Mouse (Mus musculus): ENCODE measurements around the gene Sbno2.

DNA sequence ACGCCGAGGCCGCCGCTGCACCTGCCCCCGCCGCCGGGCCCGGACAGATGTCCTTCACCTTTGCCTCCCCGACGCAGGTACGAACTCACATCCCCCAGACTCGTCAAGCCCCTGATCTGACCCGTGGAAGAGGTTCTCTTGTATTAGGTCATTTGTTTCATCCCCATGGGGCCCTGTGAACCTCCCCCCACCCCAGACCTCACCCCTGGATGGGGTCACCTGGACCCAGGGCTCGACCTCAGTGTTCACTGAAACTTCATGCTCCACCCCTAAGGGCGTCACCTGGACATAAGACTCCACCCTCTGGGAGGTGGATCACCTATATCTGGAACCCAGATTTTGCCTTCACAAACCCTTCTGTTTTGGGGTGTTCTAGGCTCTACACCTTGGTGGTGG, 37.2 kb upstream of the Sbno2 start:
- no peak for TF ChIP-seq EP300 (IDR thresholded peaks at IDR 0.05; ENCODE audit: low read length)
- no peak for TF ChIP-seq CTCF (conservative IDR thresholded peaks at IDR 0.05 in 1 of 2, IDR thresholded peaks at IDR 0.05 in 1 of 2; ENCODE audit: low read depth in 2 of 2, low read length in 2 of 2)
- no peak for TF ChIP-seq ZC3H11A (IDR thresholded peaks at IDR 0.05; ENCODE audit: low read depth, low read length)
- no peak for TF ChIP-seq E2F4 (IDR thresholded peaks at IDR 0.05; ENCODE audit: insufficient replicate concordance, low read depth, low read length)
- no peak for TF ChIP-seq POLR2A (IDR thresholded peaks at IDR 0.05; ENCODE audit: low read depth, low read length)
- TF ChIP-seq MXI1 (IDR thresholded peaks at IDR 0.05; ENCODE audit: low read depth, low read length) = peak; percentile 4; the same call in 1 of the 2 replicates

All from CH12.LX (cell line).